Mouse (Mus musculus): ENCODE measurements at regions not wholly inside any gene's neighbourhood (a gene's known extent, or its start where the extent isn't known, plus 50 kb on each side); places are given as distances from the start of the nearest gene placed in this dataset.

DNA sequence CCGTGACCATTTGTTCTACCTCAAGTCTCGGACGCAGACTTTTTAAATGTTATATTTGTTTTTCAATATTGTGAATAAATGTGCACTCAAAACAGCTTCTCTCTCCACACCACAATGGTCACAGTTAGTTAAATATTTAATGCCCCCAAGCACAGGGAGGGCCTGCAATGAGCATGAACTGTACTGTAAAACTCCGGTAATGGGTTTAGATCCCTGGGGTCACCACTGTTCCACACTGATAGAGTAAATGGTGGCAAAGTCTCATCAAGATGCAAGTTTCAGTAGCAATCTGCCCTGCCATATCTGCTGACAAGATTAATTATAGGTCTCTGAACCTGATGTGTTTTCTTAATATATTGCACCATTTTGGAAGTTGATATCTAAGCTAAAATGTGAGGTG is 1473.8 kb upstream of the Tenm4 start:
- ATAC-seq (ENCODE audit: low FRiP score) = peak; percentile 72
- Histone ChIP-seq H3K27me3 (ENCODE audit: control insufficient read depth, insufficient read depth, low read length) (no peaks in the 10 kb centered on the region), H3K9ac (ENCODE audit: low read depth, low read length) (no peak overlapping the region), H3K4me1 (replicated peaks; ENCODE audit: control insufficient read depth, insufficient read depth, low read length) (no peaks in the 10 kb centered on the region), H3K4me3 (ENCODE audit: low read depth, low read length) (no peak overlapping the region), H3K36me3 (ENCODE audit: control insufficient read depth, insufficient read depth, low read length) (no peaks in the 10 kb centered on the region), H3K4me2 (replicated peaks; ENCODE audit: low read depth, low read length) (no peak overlapping the region), H3K27ac (ENCODE audit: low read depth, low read length) (no peak overlapping the region), H3K9me3 (ENCODE audit: control insufficient read depth, low read length) (no peaks in the 10 kb centered on the region)
- 89% methylated on average over 4 of the region's 4 CpGs for WGBS
- DNase-seq (ENCODE audit: low spot score) = no peak

DNA sequence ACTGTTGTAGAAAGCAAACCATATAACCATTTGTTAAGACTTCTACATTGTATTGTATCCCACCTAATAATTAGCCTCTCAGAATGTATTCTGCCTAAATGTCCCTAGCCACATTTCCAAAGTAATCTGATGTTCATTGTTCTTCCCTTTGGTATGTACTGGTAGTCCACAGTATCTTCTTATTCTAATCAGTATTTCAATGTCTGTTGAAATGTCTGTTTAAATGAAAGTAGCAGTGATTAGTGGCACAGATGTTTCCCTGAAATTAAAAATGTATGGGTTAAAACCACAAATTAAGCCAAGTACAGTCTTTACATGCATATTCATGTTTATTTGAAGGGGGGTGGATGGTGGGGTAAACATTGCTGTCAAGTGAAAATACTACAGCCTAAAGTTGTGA is 1464.6 kb upstream of the Tenm4 start:
- H3K9me3 ChIP-seq (ENCODE audit: control insufficient read depth, low read length) = no peaks in the 10 kb centered on the region
- ATAC-seq (ENCODE audit: low FRiP score) (no peak), DNase-seq (ENCODE audit: low spot score) (no peak)
- no peak overlapping the region for H3K27ac ChIP-seq (ENCODE audit: low read depth, low read length)
- H3K9ac ChIP-seq (ENCODE audit: low read depth, low read length) = no peak overlapping the region
- H3K27me3 ChIP-seq (ENCODE audit: control insufficient read depth, insufficient read depth, low read length) = no peaks in the 10 kb centered on the region
- no peak overlapping the region for H3K4me2 ChIP-seq (replicated peaks; ENCODE audit: low read depth, low read length)
- H3K36me3 ChIP-seq (ENCODE audit: control insufficient read depth, insufficient read depth, low read length) = no peaks in the 10 kb centered on the region
- no peak overlapping the region for H3K4me3 ChIP-seq (ENCODE audit: low read depth, low read length)
- no peaks in the 10 kb centered on the region for H3K4me1 ChIP-seq (replicated peaks; ENCODE audit: control insufficient read depth, insufficient read depth, low read length)

DNA sequence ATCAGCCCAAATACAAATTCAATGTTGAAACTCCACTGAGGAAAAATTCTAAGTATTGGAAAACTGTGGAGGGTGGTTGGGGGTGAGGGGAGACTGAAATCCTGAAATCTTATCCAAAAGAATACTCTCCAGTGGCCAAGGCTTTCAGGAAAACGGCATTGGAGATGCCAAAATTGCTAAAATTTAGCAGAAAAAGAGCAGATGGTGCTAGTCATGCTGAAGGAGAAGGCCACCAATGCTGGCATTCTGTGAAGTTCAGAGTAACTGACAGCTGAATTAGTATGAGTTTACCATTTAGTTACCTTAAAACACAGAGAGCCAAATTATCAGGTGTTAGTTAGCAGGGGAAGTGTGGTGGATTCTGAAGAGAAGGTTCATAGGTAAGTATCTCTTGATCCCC is 1437.6 kb upstream of the Tenm4 start:
- H3K36me3 ChIP-seq (ENCODE audit: control insufficient read depth, insufficient read depth, low read length) = no peaks in the 10 kb centered on the region
- DNase-seq (ENCODE audit: low spot score) (no peak), ATAC-seq (ENCODE audit: low FRiP score) (no peak)
- 71% methylated on average over 1 of the region's 1 CpGs for WGBS
- H3K27me3 ChIP-seq (ENCODE audit: control insufficient read depth, insufficient read depth, low read length) = no peaks in the 10 kb centered on the region
- H3K4me1 ChIP-seq (replicated peaks; ENCODE audit: control insufficient read depth, insufficient read depth, low read length) = no peaks in the 10 kb centered on the region
- H3K4me3 ChIP-seq (ENCODE audit: low read depth, low read length) = no peak overlapping the region
- H3K4me2 ChIP-seq (replicated peaks; ENCODE audit: low read depth, low read length) = no peak overlapping the region
- H3K27ac ChIP-seq (ENCODE audit: low read depth, low read length) = no peak overlapping the region
- no peak overlapping the region for H3K9ac ChIP-seq (ENCODE audit: low read depth, low read length)
- no peaks in the 10 kb centered on the region for H3K9me3 ChIP-seq (ENCODE audit: control insufficient read depth, low read length)

DNA sequence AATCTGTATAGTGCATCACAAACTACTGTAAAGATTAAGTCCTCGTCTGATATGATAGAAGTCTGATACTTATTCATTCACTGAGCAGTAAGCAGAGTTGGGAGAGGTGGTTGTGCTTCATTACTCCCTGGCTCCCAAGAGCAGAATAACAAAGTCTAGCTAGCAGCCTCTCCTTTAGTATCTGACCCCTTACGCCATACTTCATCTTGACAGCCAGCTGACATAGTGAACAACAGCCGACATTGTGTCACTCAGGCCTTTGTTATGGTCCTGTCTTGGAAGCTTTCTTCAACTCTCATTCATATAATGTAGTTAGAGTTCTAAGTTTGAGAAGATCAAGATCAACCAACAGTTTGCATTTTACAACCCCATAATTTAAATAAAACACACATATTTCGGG is 1436.3 kb upstream of the Tenm4 start:
- Histone ChIP-seq H3K4me3 (ENCODE audit: low read depth, low read length) (no peak overlapping the region), H3K9ac (ENCODE audit: low read depth, low read length) (no peak overlapping the region), H3K27me3 (ENCODE audit: control insufficient read depth, insufficient read depth, low read length) (no peaks in the 10 kb centered on the region), H3K36me3 (ENCODE audit: control insufficient read depth, insufficient read depth, low read length) (no peaks in the 10 kb centered on the region), H3K27ac (ENCODE audit: low read depth, low read length) (no peak overlapping the region), H3K9me3 (ENCODE audit: control insufficient read depth, low read length) (no peaks in the 10 kb centered on the region), H3K4me2 (replicated peaks; ENCODE audit: low read depth, low read length) (no peak overlapping the region), H3K4me1 (replicated peaks; ENCODE audit: control insufficient read depth, insufficient read depth, low read length) (no peaks in the 10 kb centered on the region)
- peak; percentile 6 for DNase-seq (ENCODE audit: low spot score)
- peak; percentile 71 for ATAC-seq (ENCODE audit: low FRiP score)
- WGBS = 55% methylated on average over 4 of the region's 4 CpGs

All from hindbrain, embryonic 11.5 days (tissue).